Mouse (Mus musculus) heart, postnatal 0 days (tissue): ENCODE measurements at regions not wholly inside any gene's neighbourhood (a gene's known extent, or its start where the extent isn't known, plus 50 kb on each side); places are given as distances from the start of the nearest gene placed in this dataset.

Experiments
- CTCF ChIP-seq: IDR thresholded peaks from 2 replicates; pipeline ENCODE4 v1.5.1; 2016; ENCODE audit warnings: antibody characterized with exemption, control low read depth, low read depth
- EP300 ChIP-seq: IDR thresholded peaks from 2 replicates; pipeline ENCODE4 v1.6.1; 2016; ENCODE audit warnings: antibody characterized with exemption, low read depth

GRCm38 (mm10) chr4:105384826-105385225, 227.7 kb downstream of the Plpp3 start:
- TF ChIP-seq CTCF (no peak), EP300 (no peak)
